Mouse (Mus musculus): ENCODE measurements at regions not wholly inside any gene's neighbourhood (a gene's known extent, or its start where the extent isn't known, plus 50 kb on each side); places are given as distances from the start of the nearest gene placed in this dataset.
A peak's percentile ranks its signal among the peaks of the same experiment; 100 is the strongest.
"Not testable (repeated sequence)": the region's sequence is repeated elsewhere in the genome, so short reads cannot be mapped to it uniquely, and the experiment has no call there.

- DNase-seq (ENCODE audit: low spot score in 2 of 2); intact Hi-C loops (cut with DNase I): not testable (repeated sequence)
Measured at GRCm38 (mm10) chr5:10550115-10550514, 303.8 kb upstream of the Gm5152 start.

GRCm38 (mm10) chr5:10562321-10562720 lies 316.0 kb upstream of the Gm5152 start:
- peak; percentile 56 to 94 for DNase-seq (ENCODE audit: low spot score in 2 of 2)
- intact Hi-C loops (cut with DNase I), result no loop called here

- DNase-seq (ENCODE audit: low spot score in 2 of 2), result no peak
- intact Hi-C loops (cut with DNase I), result no loop called here
Measured at GRCm38 (mm10) chr5:10592392-10592791, 346.1 kb upstream of the Gm5152 start.

- intact Hi-C loops (cut with DNase I), result no loop called here
Measured at GRCm38 (mm10) chr5:10600774-10601173, 346.8 kb upstream of the Gm8871 start.

GRCm38 (mm10) chr5:10633176-10633575 lies 314.4 kb upstream of the Gm8871 start:
- intact Hi-C loops (cut with DNase I), result loop anchor here (2.0 to 10.0 kb wide), 3 partner anchors 678 to 1468 kb away; partner anchors contain the start of gene Dmtf1
- peak; percentile 46 to 55 for DNase-seq (ENCODE audit: low spot score in 2 of 2)

More at GRCm38 (mm10) chr5:10600774-10601173, 346.8 kb upstream of the Gm8871 start:
- no peak for DNase-seq (ENCODE audit: low spot score in 2 of 2)

GRCm38 (mm10) chr5:10648075-10648474 lies 299.5 kb upstream of the Gm8871 start:
- no peak for DNase-seq (ENCODE audit: low spot score in 2 of 2)
- intact Hi-C loops (cut with DNase I), result loop anchor here (5.0 kb wide), 2 partner anchors 1894 to 1909 kb away; no protein-coding TSS in a partner anchor

- intact Hi-C loops (cut with DNase I), result no loop called here
- DNase-seq (ENCODE audit: low spot score in 2 of 2), result no peak
Measured at GRCm38 (mm10) chr5:10663301-10663700, 284.3 kb upstream of the Gm8871 start.

- intact Hi-C loops (cut with DNase I), result loop anchor here (5.0 to 10.0 kb wide), 2 partner anchors 1351 to 1868 kb away; no protein-coding TSS in a partner anchor
- DNase-seq (ENCODE audit: low spot score in 2 of 2), result no peak
Measured at GRCm38 (mm10) chr5:10674199-10674598, 273.4 kb upstream of the Gm8871 start.

GRCm38 (mm10) chr5:10685519-10685918 lies 262.1 kb upstream of the Gm8871 start:
- intact Hi-C loops (cut with DNase I), result no loop called here
- DNase-seq (ENCODE audit: low spot score in 2 of 2), result peak in 1 of 2 experiments; percentile 66

GRCm38 (mm10) chr5:10727056-10727455 lies 220.5 kb upstream of the Gm8871 start:
- no peak for DNase-seq (ENCODE audit: low spot score in 2 of 2)
- intact Hi-C loops (cut with DNase I), result no loop called here

- intact Hi-C loops (cut with DNase I), result no loop called here
- no peak for DNase-seq (ENCODE audit: low spot score in 2 of 2)
Measured at GRCm38 (mm10) chr5:10749546-10749945, 198.1 kb upstream of the Gm8871 start.

GRCm38 (mm10) chr5:10767469-10767868 lies 180.1 kb upstream of the Gm8871 start:
- DNase-seq (ENCODE audit: low spot score in 2 of 2), result no peak
- intact Hi-C loops (cut with DNase I), result no loop called here

Data from left cerebral cortex, postnatal 25 days (tissue).